In genomic region chr3:22075517-22075886, GRCm38 (mm10) we compare ENCODE assay signal across 8 mouse cellular contexts. TPM values are rescaled to one million over a fixed set of nuclear protein-coding genes. Genes with fewer than 3 reads are reported as not detected.
DNase-seq lines count a peak whose midpoint lies in the region; ATAC-seq and TF ChIP-seq lines count a peak whose summit lies in the region.

No protein-coding gene starts in this region.

- H3K4me1 ChIP-seq in heart, embryonic 15.5 days (replicated peaks), result peaks cover 20% of the 10 kb centered on the region
- H3K4me1 ChIP-seq in G1E (ENCODE audit: insufficient read depth, low read depth, low read length), result peaks cover 46% of the 10 kb centered on the region
- H3K4me1 ChIP-seq in forebrain, embryonic 14.5 days (ENCODE audit: control insufficient read depth, insufficient read depth, low read length), result peaks cover 28% of the 10 kb centered on the region
- H3K4me1 ChIP-seq in liver, embryonic 13.5 days (replicated peaks), result peaks cover 42% of the 10 kb centered on the region

- H3K4me2 ChIP-seq in heart, embryonic 15.5 days, result peak overlapping the region; percentile 84
- H3K4me2 ChIP-seq in forebrain, embryonic 14.5 days (ENCODE audit: low read length), result peak overlapping the region; percentile 75
- H3K4me2 ChIP-seq in liver, embryonic 13.5 days, result peak overlapping the region; percentile 88

- no peaks in the 10 kb centered on the region for H3K9me3 ChIP-seq in heart, embryonic 15.5 days (replicated peaks)
- no peaks in the 10 kb centered on the region for H3K9me3 ChIP-seq in G1E (replicated peaks)
- no peaks in the 10 kb centered on the region for H3K9me3 ChIP-seq in forebrain, embryonic 14.5 days (replicated peaks; ENCODE audit: control insufficient read depth, low read length)
- no peaks in the 10 kb centered on the region for H3K9me3 ChIP-seq in liver, embryonic 13.5 days (replicated peaks)

- H3K36me3 ChIP-seq in heart, embryonic 15.5 days, result no peaks in the 10 kb centered on the region
- peaks cover 13% of the 10 kb centered on the region for H3K36me3 ChIP-seq in G1E (replicated peaks)
- H3K36me3 ChIP-seq in forebrain, embryonic 14.5 days (ENCODE audit: control insufficient read depth, insufficient read depth, low read length), result no peaks in the 10 kb centered on the region
- H3K36me3 ChIP-seq in liver, embryonic 13.5 days, result no peaks in the 10 kb centered on the region; the same call in 1 of the 2 replicates

- WGBS in heart, embryonic 15.5 days, result under 1% methylated on average over 28 of the region's 28 CpGs
- under 1% methylated on average over 28 of the region's 28 CpGs for WGBS in forebrain, embryonic 14.5 days
- WGBS in liver, embryonic 13.5 days (ENCODE audit: insufficient replicate concordance), result under 1% methylated on average over 28 of the region's 28 CpGs

- no peak for TF ChIP-seq CTCF in G1E (IDR thresholded peaks at IDR 0.05; ENCODE audit: low read depth, low read length)

- no peak for DNase-seq in heart, adult 8-10 months (ENCODE audit: low spot score)
- DNase-seq in G1E (ENCODE audit: low spot score), result no peak
- no peak for DNase-seq in forebrain, embryonic 14.5 days (ENCODE audit: low spot score)
- no peak for DNase-seq in liver, embryonic 13.5 days
- no peak for DNase-seq in cerebellum, postnatal 10 days
- DNase-seq in kidney, postnatal 10 days, result no peak

- peak overlapping the region; percentile 98 for H3K4me3 ChIP-seq in heart, embryonic 15.5 days
- peak overlapping the region; percentile 92 for H3K4me3 ChIP-seq in G1E (ENCODE audit: low read depth, low read length)
- peak overlapping the region; percentile 89 for H3K4me3 ChIP-seq in forebrain, embryonic 14.5 days (ENCODE audit: low read depth, low read length)
- H3K4me3 ChIP-seq in liver, embryonic 13.5 days (replicated peaks), result peak overlapping the region; percentile 90

- H3K27ac ChIP-seq in heart, embryonic 15.5 days, result peak overlapping the region; percentile 99
- H3K27ac ChIP-seq in forebrain, embryonic 14.5 days (ENCODE audit: low read depth, low read length), result peak overlapping the region; percentile 99
- peak overlapping the region; percentile 73 for H3K27ac ChIP-seq in liver, embryonic 13.5 days

- no peak for ATAC-seq in heart, embryonic 15.5 days (replicated peaks; ENCODE audit: insufficient number of reproducible peaks, insufficient read depth, low FRiP score, low read depth)
- no peak for ATAC-seq in G1E (ENCODE audit: extremely low read depth, insufficient number of reproducible peaks, low FRiP score, poor library complexity, severe bottlenecking)
- ATAC-seq in forebrain, embryonic 14.5 days, result 0 out of 2 replicates have a peak, but pooled peaks have one; percentile 0
- no peak for ATAC-seq in liver, embryonic 13.5 days (ENCODE audit: low read depth)
- no peak for ATAC-seq in CD4-positive, CD25-positive, alpha-beta regulatory T cell, adult 4 months

- no peaks in the 10 kb centered on the region for H3K27me3 ChIP-seq in heart, embryonic 15.5 days
- no peaks in the 10 kb centered on the region for H3K27me3 ChIP-seq in G1E (ENCODE audit: insufficient read depth, low read length)
- no peaks in the 10 kb centered on the region for H3K27me3 ChIP-seq in forebrain, embryonic 14.5 days (replicated peaks; ENCODE audit: control insufficient read depth, insufficient read depth, low read length)
- H3K27me3 ChIP-seq in liver, embryonic 13.5 days, result no peaks in the 10 kb centered on the region

- H3K9ac ChIP-seq in heart, embryonic 15.5 days, result peak overlapping the region; percentile 91
- peak overlapping the region; percentile 94 for H3K9ac ChIP-seq in forebrain, embryonic 14.5 days (ENCODE audit: low read length)
- peak overlapping the region; percentile 92 for H3K9ac ChIP-seq in liver, embryonic 13.5 days

RNA-seq across cellular contexts. Expression of gene Tbl1xr1, which starts 0.9 kb away (rescaled TPM):
- polyA plus RNA-seq in heart, embryonic 15.5 days (2015; fragmentation: Nextera tagmentation; extraction: Ambion mirVana), result 10.0 and 13.2 TPM in 2 replicates
- total RNA-seq in heart, adult 8-10 months (2022), result 10 to 100 TPM; 65.0 to 75.4 (median 69.2) TPM
- 77.4 and 95.8 TPM in 2 replicates for total RNA-seq in G1E (2014; fragmentation: Nextera tagmentation)
- 46.0 and 53.5 TPM in 2 replicates for total RNA-seq in G1E (2017)
- 20.3 and 25.9 TPM in 2 replicates for polyA plus RNA-seq in G1E (2012)
- polyA plus RNA-seq in forebrain, embryonic 14.5 days (2014; fragmentation: Nextera tagmentation; extraction: Ambion mirVana), result 14.4 and 20.2 TPM in 2 replicates
- 5.0 and 8.5 TPM in 2 replicates for polyA plus RNA-seq in liver, embryonic 13.5 days (2015; fragmentation: Nextera tagmentation; extraction: Ambion mirVana)
- 10 to 100 TPM; 21.6 to 25.6 TPM for polyA plus RNA-seq in CD4-positive, CD25-positive, alpha-beta regulatory T cell, adult 4 months (2017; shearing (Covaris generic))
